Mouse (Mus musculus): ENCODE data around the gene Habp2.

Gene Habp2

GRCm38 (mm10) chr19:56363721-56364460, 77.0 kb downstream of the Habp2 start:
- no peak for DNase-seq (ENCODE audit: extremely low spot score)

- DNase-seq (ENCODE audit: extremely low spot score): no peak
These were observed 77.6 kb downstream of the Habp2 start for GRCm38 (mm10) chr19:56364563-56364962.

GRCm38 (mm10) chr19:56366168-56366567, 79.2 kb downstream of the Habp2 start:
- DNase-seq (ENCODE audit: extremely low spot score): no peak

- no peak for DNase-seq (ENCODE audit: extremely low spot score)
These were observed 79.7 kb downstream of the Habp2 start for GRCm38 (mm10) chr19:56366625-56367024.

- DNase-seq (ENCODE audit: extremely low spot score): no peak
These were observed 80.8 kb downstream of the Habp2 start for GRCm38 (mm10) chr19:56367778-56368177.

- DNase-seq (ENCODE audit: extremely low spot score): no peak
These were observed 82.0 kb downstream of the Habp2 start for GRCm38 (mm10) chr19:56368912-56369311.

Measured in embryo, embryonic 9.5 days (tissue).